Mouse (Mus musculus) MEL (cell line): Measurements from ENCODE around the gene Creb3.
A peak's percentile ranks its signal among the peaks of the same experiment; 100 is the strongest.

ENCODE experiments used
- BHLHE40 ChIP-seq: IDR thresholded peaks from 2 replicates; pipeline ENCODE4 v1.6.1; 2012; ENCODE audit warnings: low read depth, mild to moderate bottlenecking, inconsistent platforms, low read length, improper control_type of control experiment, borderline replicate concordance
- CHD2 ChIP-seq: IDR thresholded peaks from 2 replicates; pipeline ENCODE4 v1.6.1; 2011; ENCODE audit warnings: low read length, improper control_type of control experiment
- CTCF ChIP-seq, 3 experiments: IDR thresholded peaks in 2 of 3; conservative IDR thresholded peaks in 1 of 3; 2 replicates each; pipeline ENCODE4 v1.5.1; 2011 to 2012; ENCODE audit warnings: low read length in 3 of 3, low read depth in 2 of 3, mild to moderate bottlenecking in 2 of 3, improper control_type of control experiment in 1 of 3, inconsistent platforms in 1 of 3, mixed read lengths in 1 of 3, moderate library complexity in 1 of 3; ENCODE audit not compliant: control insufficient read depth in 1 of 3, insufficient read depth in 1 of 3, poor library complexity in 1 of 3, severe bottlenecking in 1 of 3
- E2F4 ChIP-seq: IDR thresholded peaks from 2 replicates; pipeline ENCODE4 v1.6.1; 2011; ENCODE audit warnings: low read depth, low read length, improper control_type of control experiment, borderline replicate concordance
- ELF1 ChIP-seq: IDR thresholded peaks from 2 replicates; pipeline ENCODE4 v1.6.1; 2014; ENCODE audit warnings: low read depth, mild to moderate bottlenecking, inconsistent platforms, low read length, improper control_type of control experiment, moderate library complexity
- EP300 ChIP-seq, 2 experiments: IDR thresholded peaks; 2 replicates each; pipeline ENCODE4 v1.6.1; 2011; ENCODE audit warnings: improper control_type of control experiment in 2 of 2, low read length in 2 of 2, low read depth in 1 of 2, mild to moderate bottlenecking in 1 of 2
- ETS1 ChIP-seq: IDR thresholded peaks from 2 replicates; pipeline ENCODE4 v1.6.1; 2012; ENCODE audit warnings: low read depth, mild to moderate bottlenecking, inconsistent platforms, low read length, improper control_type of control experiment, moderate library complexity
- GATA1 ChIP-seq: IDR thresholded peaks from 2 replicates; pipeline ENCODE4 v1.6.1; 2011; ENCODE audit warnings: low read depth, low read length, improper control_type of control experiment
- HCFC1 ChIP-seq: IDR thresholded peaks from 2 replicates; pipeline ENCODE4 v1.6.1; 2012; ENCODE audit warnings: low read depth, mild to moderate bottlenecking, inconsistent platforms, low read length, improper control_type of control experiment, moderate library complexity
- MAX ChIP-seq: IDR thresholded peaks from 2 replicates; pipeline ENCODE4 v1.6.1; 2011; ENCODE audit warnings: low read length, improper control_type of control experiment
- MYB ChIP-seq: IDR thresholded peaks from 2 replicates; pipeline ENCODE4 v1.6.1; 2011; ENCODE audit warnings: mild to moderate bottlenecking, low read depth, low read length, improper control_type of control experiment
- POLR2A ChIP-seq, 2 experiments: IDR thresholded peaks; 2 replicates each; pipeline ENCODE4 v1.6.1; 2011 to 2012; ENCODE audit warnings: low read length in 2 of 2, mild to moderate bottlenecking in 2 of 2, control low read depth in 1 of 2, improper control_type of control experiment in 1 of 2, low read depth in 1 of 2, moderate library complexity in 1 of 2; ENCODE audit not compliant: control insufficient read depth in 1 of 2, insufficient read depth in 1 of 2, poor library complexity in 1 of 2
- SMC3 ChIP-seq: IDR thresholded peaks from 2 replicates; pipeline ENCODE4 v1.6.1; 2011; ENCODE audit warnings: low read depth, low read length, improper control_type of control experiment

- no peak for TF ChIP-seq CTCF (IDR thresholded peaks at IDR 0.05 in 2 of 3, conservative IDR thresholded peaks at IDR 0.05 in 1 of 3; ENCODE audit: control insufficient read depth in 1 of 3, insufficient read depth in 1 of 3, low read depth in 2 of 3, low read length in 3 of 3, poor library complexity in 1 of 3, severe bottlenecking in 1 of 3)
- no peak for TF ChIP-seq E2F4
- TF ChIP-seq SMC3, result no peak
- TF ChIP-seq ELF1, result peak; percentile 93
- TF ChIP-seq MYB, result no peak
- no peak for TF ChIP-seq BHLHE40
- TF ChIP-seq POLR2A (IDR thresholded peaks at IDR 0.05; ENCODE audit: control insufficient read depth in 1 of 2, insufficient read depth in 1 of 2, low read depth in 1 of 2, low read length in 2 of 2, poor library complexity in 1 of 2), result peak; percentile 29 to 67; a peak in 2 of 4 replicates
- TF ChIP-seq CHD2, result no peak
- peak; percentile 87 for TF ChIP-seq HCFC1
- TF ChIP-seq GATA1, result no peak
- no peak for TF ChIP-seq MAX
- TF ChIP-seq ETS1, result no peak
- TF ChIP-seq EP300 (IDR thresholded peaks at IDR 0.05; ENCODE audit: low read depth in 1 of 2, low read length in 2 of 2), result no peak
Observed at GRCm38 (mm10) chr4:43613060-43613730, 51.1 kb downstream of the Creb3 start.
